Mouse (Mus musculus) embryonic facial prominence, embryonic 14.5 days (tissue): ENCODE measurements around the gene Gzme. TPM values are rescaled to one million over a fixed set of nuclear protein-coding genes. Genes with fewer than 3 reads are reported as not detected.

Source experiments
- ATAC-seq: fragments of 200-750 bp; cut with Nextera tagmentation; 2 replicates; pipeline ENCODE4 v1.8.0; 2017; ENCODE audit warnings: low read depth, moderate number of reproducible peaks, moderate TSS enrichment
- DNase-seq: peaks from one replicate; pipeline ENCODE4 v3.0.0-alpha.2; 2015; ENCODE audit warnings: low spot score
- H3K27ac ChIP-seq: fragments of 300-500 bp; sonication (generic); replicated peaks from 2 replicates; pipeline ENCODE4 v1.5.1; 2014; ENCODE audit warnings: low read depth, mild to moderate bottlenecking, low read length, moderate library complexity
- H3K27me3 ChIP-seq: fragments of 300-500 bp; sonication (generic); replicated peaks from 2 replicates; pipeline ENCODE4 v1.6.1; 2014; ENCODE audit warnings: low read length; ENCODE audit not compliant: control insufficient read depth, insufficient read depth
- H3K36me3 ChIP-seq: fragments of 300-500 bp; sonication (generic); 2 replicates; pipeline ENCODE4 v1.6.1; 2014; ENCODE audit warnings: low read length, mixed read lengths; ENCODE audit not compliant: control insufficient read depth, insufficient read depth
- H3K4me1 ChIP-seq: fragments of 300-500 bp; sonication (generic); 2 replicates; pipeline ENCODE4 v1.6.1; 2014; ENCODE audit warnings: antibody characterized with exemption, low read length; ENCODE audit not compliant: control insufficient read depth, insufficient read depth
- H3K4me2 ChIP-seq: fragments of 300-500 bp; sonication (generic); 2 replicates; pipeline ENCODE4 v1.6.1; 2014; ENCODE audit warnings: low read depth, mild to moderate bottlenecking, low read length, moderate library complexity, mixed read lengths
- H3K4me3 ChIP-seq: fragments of 300-500 bp; sonication (generic); 2 replicates; pipeline ENCODE4 v1.5.1; 2014; ENCODE audit warnings: low read depth, mild to moderate bottlenecking, low read length
- H3K9ac ChIP-seq: fragments of 300-500 bp; sonication (generic); 2 replicates; pipeline ENCODE4 v1.6.1; 2014; ENCODE audit warnings: low read depth, mild to moderate bottlenecking, low read length, moderate library complexity, mixed read lengths
- H3K9me3 ChIP-seq: fragments of 300-500 bp; sonication (generic); 2 replicates; pipeline ENCODE4 v1.6.1; 2016; ENCODE audit warnings: low read length; ENCODE audit not compliant: control insufficient read depth
- WGBS: fragments of 180-500 bp; shearing (Covaris S2); extraction: QIAGEN DNeasy Blood & Tissue Kit; methylation state at CpG from one replicate; pipeline ENCODE4 v1.1.7; 2014; 5-methylcytosine and 5-hydroxymethylcytosine counted together
- microRNA-seq: library from miRNA; unstranded; fragments of <30 nt; microRNA quantifications from one replicate; pipeline ENCODE4, GENCODE M21; 2016; ENCODE audit warnings: borderline number of aligned reads
- polyA plus RNA-seq: library from polyadenylated mRNA; unstranded; fragments of >200 nt; fragmentation: Nextera tagmentation; extraction: Ambion mirVana; gene quantifications from 2 replicates; pipeline ENCODE4 v1.2.1, GENCODE M21; 2014

Gzme gene
- polyA plus RNA-seq, 1 experiment from 2014 or later: 0.45 TPM

DNA sequence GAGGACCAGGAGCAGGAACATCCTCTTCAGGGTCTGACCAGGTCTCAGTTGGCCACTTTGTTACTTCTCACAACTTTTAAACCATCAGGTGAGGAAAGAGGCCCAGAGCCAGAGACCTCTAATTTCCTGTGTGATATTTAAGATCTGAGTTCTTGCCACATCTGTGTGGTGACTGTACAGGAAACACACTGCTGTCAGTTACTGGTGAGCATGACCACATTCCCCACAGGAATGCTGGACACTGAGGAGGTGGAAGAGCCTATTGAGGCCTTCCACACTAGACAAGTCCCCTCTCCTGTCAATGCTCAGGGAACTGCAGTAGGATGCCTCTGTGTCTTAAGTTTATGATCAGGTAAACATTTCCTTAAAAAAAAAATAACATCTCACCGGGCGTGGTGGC is 35.3 kb downstream of the Gzme start, which contains the start of gene Mcpt8:
Gene Mcpt8 (minus strand): TSS at position 107 of the 400 bp plus-strand sequence.
- Histone ChIP-seq H3K4me1 (no peaks in the 10 kb centered on the region), H3K27ac (no peak within 1 kb of the TSS), H3K36me3 (no peaks in the 10 kb centered on the region), H3K4me2 (no peak within 1 kb of the TSS), H3K9me3 (no peaks in the 10 kb centered on the region), H3K4me3 (no peak within 1 kb of the TSS), H3K9ac (no peak within 1 kb of the TSS), H3K27me3 (no peaks in the 10 kb centered on the region)
- ATAC-seq (no peak), DNase-seq (no peak)
- WGBS: 94% methylated on average over 2 of the region's 2 CpGs

- no peaks in the 10 kb centered on the region for H3K36me3 ChIP-seq
- no peak overlapping the region for H3K4me2 ChIP-seq
- H3K4me1 ChIP-seq: no peaks in the 10 kb centered on the region
- ATAC-seq (no peak), DNase-seq (no peak)
- H3K27me3 ChIP-seq: no peaks in the 10 kb centered on the region
- H3K4me3 ChIP-seq: no peak overlapping the region
- 90% methylated on average over 4 of the region's 4 CpGs for WGBS
- H3K9ac ChIP-seq: no peak overlapping the region
- no peak overlapping the region for H3K27ac ChIP-seq
- H3K9me3 ChIP-seq: no peaks in the 10 kb centered on the region
These were observed 38.4 kb downstream of the Gzme start for GRCm38 (mm10) chr14:56082016-56082415.

Small RNA genes lying within 50 kb of the gene (microRNA-seq; reads per million reads assigned to microRNA genes)
- gene Mir6949: not detected

Other genes starting within 250 kb of the Gzme start
- gene Cbln3, start 236.2 kb downstream of the Gzme start, polyA plus RNA-seq: 0.25 and 0.50 TPM in 2 replicates
- 9.1 and 9.7 TPM in 2 replicates for gene Khnyn, start 235.7 kb downstream of the Gzme start, polyA plus RNA-seq
- gene Sdr39u1, start 220.3 kb downstream of the Gzme start, polyA plus RNA-seq: 56.9 and 71.5 TPM in 2 replicates
- 129 and 233 TPM in 2 replicates for gene Cma1, start 175.9 kb downstream of the Gzme start, polyA plus RNA-seq
- gene Cma2, start 169.6 kb downstream of the Gzme start, polyA plus RNA-seq: 0.21 TPM in 1 of 2 replicates, not detected in the other
- gene Mcpt1, start 102.7 kb downstream of the Gzme start, polyA plus RNA-seq: 0.34 and 0.39 TPM in 2 replicates
- gene Mcpt9, start 90.1 kb downstream of the Gzme start, polyA plus RNA-seq: not detected in 2 replicates
- gene Mcpt2, start 78.6 kb downstream of the Gzme start, polyA plus RNA-seq: 0.92 and 1.1 TPM in 2 replicates
- 2.8 and 6.5 TPM in 2 replicates for gene Mcpt4, start 58.3 kb downstream of the Gzme start, polyA plus RNA-seq
- gene Mcpt8, start 35.4 kb downstream of the Gzme start, polyA plus RNA-seq: 1.6 and 1.8 TPM in 2 replicates
- 0.29 and 0.57 TPM in 2 replicates for gene Ctsg, start 18.1 kb downstream of the Gzme start, polyA plus RNA-seq
- not detected in 2 replicates for gene Gzmd, start 12.0 kb upstream of the Gzme start, polyA plus RNA-seq
- not detected in 2 replicates for gene Gzmg, start 39.0 kb upstream of the Gzme start, polyA plus RNA-seq
- gene Gzmn, start 54.0 kb upstream of the Gzme start, polyA plus RNA-seq: not detected in 2 replicates
- not detected in 2 replicates for gene Gzmf, start 90.8 kb upstream of the Gzme start, polyA plus RNA-seq
- 0.46 and 0.55 TPM in 2 replicates for gene Gzmc, start 114.0 kb upstream of the Gzme start, polyA plus RNA-seq
- 0.39 and 0.47 TPM in 2 replicates for gene Gzmb, start 141.6 kb upstream of the Gzme start, polyA plus RNA-seq
- gene Atp12a, start 244.4 kb upstream of the Gzme start, polyA plus RNA-seq: 0.26 and 0.28 TPM in 2 replicates